Mouse (Mus musculus) embryonic fibroblast, embryonic 13.5 days (primary cell): ENCODE data around the gene Gramd1c.

Experiments used
- CTCF ChIP-seq: IDR thresholded peaks from 2 replicates; pipeline ENCODE4 v1.5.1; 2011; ENCODE audit warnings: mild to moderate bottlenecking, control low read depth, low read length, moderate library complexity, borderline replicate concordance; ENCODE audit not compliant: insufficient read depth
- POLR2A ChIP-seq: IDR thresholded peaks from 2 replicates; pipeline ENCODE4 v1.6.1; 2011; ENCODE audit warnings: low read depth, mild to moderate bottlenecking, control low read depth, low read length, moderate library complexity

DNA sequence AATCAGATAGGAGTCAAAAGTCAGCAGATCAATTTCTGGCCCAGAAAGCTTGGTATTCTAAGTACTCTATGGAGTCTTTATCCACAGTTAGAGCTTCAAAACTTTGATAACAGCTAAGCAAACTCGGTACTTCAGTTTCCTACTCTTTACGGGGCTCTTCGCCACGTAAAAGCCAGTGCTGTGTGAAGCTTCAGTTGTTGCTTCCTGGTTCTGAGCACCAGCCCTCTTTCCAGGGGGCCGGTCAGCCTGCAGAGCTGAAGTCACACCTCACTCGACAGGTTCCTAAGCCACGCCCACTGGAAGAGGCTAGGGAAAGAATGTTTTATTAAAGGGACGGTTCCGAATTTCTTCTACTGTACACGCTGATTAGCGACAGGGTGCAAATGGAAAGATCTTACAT is 47.0 kb downstream of the Gramd1c start:
- no peak for TF ChIP-seq POLR2A
- TF ChIP-seq CTCF, result no peak
